Mouse (Mus musculus) hindbrain, embryonic 16.5 days (tissue): ENCODE data around the gene Tmco5b. TPM values are rescaled to one million over a fixed set of nuclear protein-coding genes. Genes with fewer than 3 reads are reported as not detected.

ENCODE experiments used
- ATAC-seq: fragments of 200-750 bp; cut with Nextera tagmentation; 2 replicates; pipeline ENCODE4 v1.8.0; 2017; ENCODE audit warnings: moderate TSS enrichment, moderate library complexity
- H3K27ac ChIP-seq: fragments of 300-500 bp; sonication (generic); 2 replicates; pipeline ENCODE4 v1.5.1; 2014; ENCODE audit warnings: low read depth, mild to moderate bottlenecking, control low read depth, low read length, moderate library complexity
- H3K27me3 ChIP-seq: fragments of 300-500 bp; sonication (generic); replicated peaks from 2 replicates; pipeline ENCODE4 v1.6.1; 2014; ENCODE audit warnings: low read length; ENCODE audit not compliant: control insufficient read depth, insufficient read depth
- H3K36me3 ChIP-seq: fragments of 300-500 bp; sonication (generic); 2 replicates; pipeline ENCODE4 v1.6.1; 2014; ENCODE audit warnings: mild to moderate bottlenecking, low read length, moderate library complexity, mixed read lengths; ENCODE audit not compliant: control insufficient read depth, insufficient read depth
- H3K4me1 ChIP-seq: fragments of 300-500 bp; sonication (generic); 2 replicates; pipeline ENCODE4 v1.6.1; 2014; ENCODE audit warnings: low read depth, low read length; ENCODE audit not compliant: control insufficient read depth, insufficient read depth
- H3K4me2 ChIP-seq: fragments of 300-500 bp; sonication (generic); 2 replicates; pipeline ENCODE4 v1.6.1; 2014; ENCODE audit warnings: mild to moderate bottlenecking, low read length, control low read depth, moderate library complexity
- H3K4me3 ChIP-seq: fragments of 300-500 bp; sonication (generic); 2 replicates; pipeline ENCODE4 v1.5.1; 2014; ENCODE audit warnings: mild to moderate bottlenecking, low read length, control low read depth, moderate library complexity
- H3K9ac ChIP-seq: fragments of 300-500 bp; sonication (generic); 2 replicates; pipeline ENCODE4 v1.6.1; 2014; ENCODE audit warnings: low read depth, mild to moderate bottlenecking, control low read depth, low read length, moderate library complexity
- H3K9me3 ChIP-seq: fragments of 300-500 bp; sonication (generic); 2 replicates; pipeline ENCODE4 v1.6.1; 2014; ENCODE audit warnings: mild to moderate bottlenecking, low read length, moderate library complexity; ENCODE audit not compliant: control insufficient read depth
- WGBS: fragments of 180-500 bp; shearing (Covaris S2); extraction: QIAGEN DNeasy Blood & Tissue Kit; methylation state at CpG from one replicate; pipeline ENCODE4 v1.1.7; 2014; 5-methylcytosine and 5-hydroxymethylcytosine counted together
- polyA plus RNA-seq: library from polyadenylated mRNA; unstranded; fragments of >200 nt; fragmentation: Nextera tagmentation; extraction: Ambion mirVana; gene quantifications from 2 replicates; pipeline ENCODE4 v1.2.1, GENCODE M21; 2015

Gene Tmco5b
- not detected in 2 replicates for polyA plus RNA-seq

- Histone ChIP-seq H3K36me3 (no peaks in the 10 kb centered on the region), H3K9ac (no peak within 1 kb of the TSS), H3K9me3 (no peaks in the 10 kb centered on the region), H3K4me2 (no peak within 1 kb of the TSS), H3K27me3 (no peaks in the 10 kb centered on the region), H3K4me3 (no peak within 1 kb of the TSS), H3K4me1 (no peaks in the 10 kb centered on the region), H3K27ac (no peak within 1 kb of the TSS)
- 86% methylated on average over 2 of the region's 2 CpGs for WGBS
- no peak for ATAC-seq
Observed at GRCm38 (mm10) chr2:113285432-113285831, at the start of gene Tmco5b. Gene Tmco5b (plus strand): TSS chr2:113285732.

- 79% methylated on average over 1 of the region's 1 CpGs for WGBS
- H3K4me1 ChIP-seq: no peaks in the 10 kb centered on the region
- no peak for ATAC-seq
Observed at GRCm38 (mm10) chr2:113236993-113237392, 48.5 kb upstream of the Tmco5b start.

DNA sequence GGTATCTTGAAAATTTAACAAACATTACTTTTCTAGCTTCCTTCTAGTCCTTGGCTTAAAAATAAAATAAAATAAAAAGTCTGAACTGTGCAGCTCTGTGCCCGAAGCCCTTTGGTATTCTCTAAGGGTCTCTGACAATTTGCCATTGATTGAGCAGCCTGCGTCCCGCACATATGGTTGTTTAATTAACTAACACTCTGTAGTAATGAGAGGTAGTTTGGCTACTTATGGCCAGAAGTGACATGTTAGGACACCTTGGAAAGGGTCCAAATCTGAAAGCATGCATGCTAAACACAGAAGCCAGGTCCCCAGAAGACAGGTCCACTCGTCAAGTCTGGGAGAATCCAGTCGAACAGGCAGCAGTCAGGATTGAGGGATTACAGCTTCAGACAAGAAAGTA is 46.7 kb upstream of the Tmco5b start:
- H3K4me2 ChIP-seq: no peak overlapping the region
- H3K9ac ChIP-seq: no peak overlapping the region
- no peaks in the 10 kb centered on the region for H3K9me3 ChIP-seq
- H3K4me1 ChIP-seq: no peaks in the 10 kb centered on the region
- no peak overlapping the region for H3K4me3 ChIP-seq
- no peak overlapping the region for H3K27ac ChIP-seq
- no peaks in the 10 kb centered on the region for H3K27me3 ChIP-seq
- no peak for ATAC-seq
- no peaks in the 10 kb centered on the region for H3K36me3 ChIP-seq
- WGBS: 35% methylated on average over 5 of the region's 5 CpGs

More at GRCm38 (mm10) chr2:113236993-113237392, 48.5 kb upstream of the Tmco5b start:
- H3K27me3 ChIP-seq: no peaks in the 10 kb centered on the region
- no peak overlapping the region for H3K9ac ChIP-seq
- H3K36me3 ChIP-seq: no peaks in the 10 kb centered on the region
- no peak overlapping the region for H3K27ac ChIP-seq
- H3K4me3 ChIP-seq: no peak overlapping the region
- H3K4me2 ChIP-seq: no peak overlapping the region
- H3K9me3 ChIP-seq: no peaks in the 10 kb centered on the region

- no peak overlapping the region for H3K9ac ChIP-seq
- no peaks in the 10 kb centered on the region for H3K27me3 ChIP-seq
- peaks cover 4% of the 10 kb centered on the region; the same call in 1 of the 2 replicates for H3K4me1 ChIP-seq
- H3K4me3 ChIP-seq: no peak overlapping the region
- no peaks in the 10 kb centered on the region for H3K36me3 ChIP-seq
- WGBS: 41% methylated on average over 18 of the region's 18 CpGs
- H3K9me3 ChIP-seq: no peaks in the 10 kb centered on the region
- H3K27ac ChIP-seq: no peak overlapping the region
- H3K4me2 ChIP-seq: peak overlapping the region; percentile 31; the same call in 1 of the 2 replicates
- ATAC-seq: peak; percentile 73
Observed at GRCm38 (mm10) chr2:113302349-113303239, 17.1 kb downstream of the Tmco5b start.

DNA sequence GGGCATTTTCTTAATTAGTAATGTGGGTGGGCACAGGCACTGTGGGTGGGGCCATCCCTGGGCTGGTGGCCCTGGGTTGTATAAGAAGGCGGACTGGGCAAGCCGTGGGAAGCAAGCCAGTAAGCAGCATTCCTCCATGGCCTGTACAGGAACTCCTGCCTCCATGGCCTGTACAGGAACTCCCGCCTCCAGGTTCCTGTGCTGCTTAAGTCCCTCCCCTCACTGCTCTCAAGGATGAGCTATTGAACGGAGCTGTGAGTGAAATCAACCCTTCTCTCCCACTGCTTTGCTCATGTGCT is 17.7 kb downstream of the Tmco5b start:
- 78% methylated on average over 4 of the region's 4 CpGs for WGBS
- Histone ChIP-seq H3K27me3 (no peaks in the 10 kb centered on the region), H3K4me3 (no peak overlapping the region)

GRCm38 (mm10) chr2:113305339-113305738 is 19.8 kb downstream of the Tmco5b start:
- WGBS: 15% methylated on average over 4 of the region's 4 CpGs
- ATAC-seq: 0 out of 2 replicates have a peak, but pooled peaks have one; percentile 44

More for the DNA sequence above, 17.7 kb downstream of the Tmco5b start:
- ATAC-seq: peak; percentile 64
- Histone ChIP-seq H3K4me2 (no peak overlapping the region), H3K9me3 (no peaks in the 10 kb centered on the region), H3K4me1 (peaks cover 4% of the 10 kb centered on the region; the same call in 1 of the 2 replicates), H3K27ac (no peak overlapping the region), H3K9ac (no peak overlapping the region), H3K36me3 (no peaks in the 10 kb centered on the region)

DNA sequence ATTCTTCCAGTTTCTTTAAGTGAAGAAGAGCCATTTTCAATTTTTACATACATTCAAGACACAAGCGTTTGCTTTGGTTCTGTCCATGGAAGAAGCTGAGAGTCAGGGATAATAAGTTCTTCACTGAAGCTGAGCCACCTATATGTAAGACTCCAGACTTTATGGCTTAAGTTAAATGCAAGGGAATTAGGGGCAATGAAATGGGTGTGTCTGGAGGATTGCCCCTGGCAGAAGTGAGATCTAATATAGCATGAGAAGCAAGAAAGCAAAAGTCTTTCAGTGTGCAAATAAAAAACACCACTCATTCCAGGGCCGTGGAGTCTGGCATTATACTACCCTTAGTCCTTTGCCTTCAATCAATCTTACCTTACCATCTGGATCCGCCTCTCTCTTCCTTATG is 25.7 kb downstream of the Tmco5b start:
- no peak overlapping the region for H3K4me3 ChIP-seq
- no peak overlapping the region for H3K9ac ChIP-seq
- no peak overlapping the region for H3K27ac ChIP-seq
- no peaks in the 10 kb centered on the region for H3K27me3 ChIP-seq
- no peaks in the 10 kb centered on the region for H3K36me3 ChIP-seq
- ATAC-seq: no peak
- H3K9me3 ChIP-seq: no peaks in the 10 kb centered on the region
- H3K4me1 ChIP-seq: no peaks in the 10 kb centered on the region
- WGBS: 82% methylated on average over 3 of the region's 3 CpGs
- no peak overlapping the region for H3K4me2 ChIP-seq

More at GRCm38 (mm10) chr2:113305339-113305738, 19.8 kb downstream of the Tmco5b start:
- Histone ChIP-seq H3K27ac (no peak overlapping the region), H3K27me3 (no peaks in the 10 kb centered on the region), H3K9ac (no peak overlapping the region), H3K4me1 (peaks cover 4% of the 10 kb centered on the region; the same call in 1 of the 2 replicates), H3K9me3 (no peaks in the 10 kb centered on the region), H3K4me3 (no peak overlapping the region), H3K36me3 (no peaks in the 10 kb centered on the region), H3K4me2 (no peak overlapping the region)

DNA sequence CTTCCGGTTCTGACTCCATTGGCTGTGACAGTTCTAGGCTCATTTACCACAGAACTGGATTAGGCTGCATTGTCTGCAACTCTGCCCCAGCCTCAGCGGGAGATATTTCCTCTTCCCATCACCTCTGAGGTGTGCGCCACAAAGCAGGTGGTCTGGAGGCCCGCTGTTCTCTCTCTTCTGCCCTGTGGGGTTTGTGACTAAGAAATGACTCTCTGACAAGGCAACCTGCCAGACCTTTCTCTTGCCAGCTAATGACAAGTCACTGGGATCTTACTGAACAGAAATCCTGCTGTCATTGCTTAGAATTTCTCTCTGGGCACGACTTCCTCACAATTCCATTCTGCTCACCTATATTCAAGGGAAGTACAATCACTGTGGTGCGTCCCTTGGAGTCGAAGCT is 37.5 kb downstream of the Tmco5b start:
- ATAC-seq: no peak
- 26% methylated on average over 7 of the region's 7 CpGs for WGBS

DNA sequence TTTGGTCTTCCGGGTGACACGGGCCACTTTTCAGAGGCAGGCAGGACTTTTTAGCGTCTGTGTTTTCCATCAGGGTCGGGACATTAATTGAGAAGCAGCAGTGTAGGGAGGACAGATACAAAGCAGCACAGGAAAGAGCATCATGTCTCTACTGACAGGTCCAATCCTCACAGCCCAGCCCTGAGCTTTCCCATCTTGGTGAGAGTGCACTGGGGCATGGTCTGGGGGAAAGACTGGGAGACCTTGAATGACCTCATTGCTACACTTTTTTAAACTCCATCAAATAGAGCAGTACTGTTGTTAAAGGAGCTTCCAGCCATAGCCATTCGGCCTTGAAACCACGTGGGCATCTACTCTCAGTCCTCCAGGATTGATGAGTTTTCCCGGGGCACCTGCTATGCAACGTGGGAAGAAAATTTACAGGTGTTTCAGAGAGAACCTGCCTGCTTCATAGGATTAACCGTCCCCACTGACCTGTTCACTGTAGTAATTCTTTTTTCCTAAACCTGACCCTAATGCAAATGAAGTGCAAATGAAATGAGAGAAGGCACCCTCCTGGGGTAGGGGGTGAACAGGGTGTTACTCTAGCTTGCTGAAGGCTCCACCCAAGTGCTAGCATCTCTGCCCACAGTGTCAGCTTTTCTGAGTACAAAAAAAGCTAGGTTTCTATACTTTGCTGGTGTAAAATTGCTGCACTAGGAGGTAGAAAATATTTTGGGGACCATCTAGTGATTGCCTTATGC is 48.4 kb downstream of the Tmco5b start:
- WGBS: 51% methylated on average over 9 of the region's 9 CpGs
- H3K36me3 ChIP-seq: no peaks in the 10 kb centered on the region
- no peaks in the 10 kb centered on the region for H3K4me1 ChIP-seq
- no peak overlapping the region for H3K4me3 ChIP-seq
- H3K9me3 ChIP-seq: no peaks in the 10 kb centered on the region
- H3K9ac ChIP-seq: no peak overlapping the region
- ATAC-seq: no peak
- H3K4me2 ChIP-seq: no peak overlapping the region
- H3K27ac ChIP-seq: no peak overlapping the region
- no peaks in the 10 kb centered on the region for H3K27me3 ChIP-seq

More for the DNA sequence above, 37.5 kb downstream of the Tmco5b start:
- Histone ChIP-seq H3K4me3 (no peak overlapping the region), H3K4me1 (peaks cover 5% of the 10 kb centered on the region), H3K27ac (no peak overlapping the region), H3K36me3 (no peaks in the 10 kb centered on the region), H3K27me3 (no peaks in the 10 kb centered on the region), H3K9ac (no peak overlapping the region), H3K4me2 (no peak overlapping the region), H3K9me3 (no peaks in the 10 kb centered on the region)
